Mouse (Mus musculus) c-Kit-positive CD71-positive TER-119-positive erythroid progenitor cells, embryonic 14.5 days (primary cell): ENCODE results near the gene Gm42517.

Experiments used
- DNase-seq: peaks from one replicate; pipeline ENCODE4 v3.0.0-alpha.2; 2013; ENCODE audit warnings: low spot score

The Gm42517 gene

GRCm38 (mm10) chr5:108367871-108368332 is at the start of gene Gm42517:
Gene Gm42517 (minus strand): TSS chr5:108367922.
- no peak for DNase-seq

GRCm38 (mm10) chr5:108414711-108415110 is 47.0 kb upstream of the Gm42517 start:
- DNase-seq, result no peak

GRCm38 (mm10) chr5:108406977-108407376 is 39.3 kb upstream of the Gm42517 start:
- DNase-seq, result no peak

- DNase-seq, result no peak
These were observed 37.7 kb upstream of the Gm42517 start for GRCm38 (mm10) chr5:108405460-108405859.

GRCm38 (mm10) chr5:108403453-108403852 is 35.7 kb upstream of the Gm42517 start:
- no peak for DNase-seq

- no peak for DNase-seq
These were observed 22.0 kb upstream of the Gm42517 start for GRCm38 (mm10) chr5:108389744-108390143.

GRCm38 (mm10) chr5:108388201-108388600 is 20.5 kb upstream of the Gm42517 start, which contains the start of gene Pde6b:
Gene Pde6b (plus strand): TSS chr5:108388391.
- no peak for DNase-seq

GRCm38 (mm10) chr5:108386449-108386848 is 18.7 kb upstream of the Gm42517 start:
- no peak for DNase-seq

- DNase-seq, result no peak
These were observed 17.9 kb upstream of the Gm42517 start for GRCm38 (mm10) chr5:108385632-108386031.

GRCm38 (mm10) chr5:108378346-108378745 is 10.6 kb upstream of the Gm42517 start:
- no peak for DNase-seq

- DNase-seq, result no peak
These were observed 8.3 kb upstream of the Gm42517 start for GRCm38 (mm10) chr5:108376059-108376458.

- DNase-seq, result no peak
These were observed 6.4 kb upstream of the Gm42517 start for GRCm38 (mm10) chr5:108374079-108374478.

- DNase-seq, result no peak
These were observed 2.2 kb upstream of the Gm42517 start for GRCm38 (mm10) chr5:108369964-108370363.

GRCm38 (mm10) chr5:108368851-108369621 is 1.3 kb upstream of the Gm42517 start:
- no peak for DNase-seq

GRCm38 (mm10) chr5:108368446-108368845 is 724 bp upstream of the Gm42517 start:
- no peak for DNase-seq

GRCm38 (mm10) chr5:108366984-108367841 is 509 bp downstream of the Gm42517 start:
- no peak for DNase-seq

GRCm38 (mm10) chr5:108366328-108366983 is 1.3 kb downstream of the Gm42517 start:
- no peak for DNase-seq

- DNase-seq, result no peak
These were observed 5.4 kb downstream of the Gm42517 start for GRCm38 (mm10) chr5:108362330-108362729.

GRCm38 (mm10) chr5:108360211-108360610 is 7.5 kb downstream of the Gm42517 start:
- DNase-seq, result no peak

GRCm38 (mm10) chr5:108359491-108359890 is 8.2 kb downstream of the Gm42517 start:
- no peak for DNase-seq

- DNase-seq, result no peak
These were observed 9.9 kb downstream of the Gm42517 start for GRCm38 (mm10) chr5:108357862-108358261.

- no peak for DNase-seq
These were observed 13.7 kb downstream of the Gm42517 start for GRCm38 (mm10) chr5:108354056-108354455.
